Mouse (Mus musculus) megakaryocyte, embryonic 14.5 days (primary cell): ENCODE data around the gene Spata31d1c. TPM values are rescaled to one million over a fixed set of nuclear protein-coding genes. Genes with fewer than 3 reads are reported as not detected.

Experiments used
- H3K27me3 ChIP-seq: replicated peaks from 2 replicates; pipeline ENCODE3; 2012; ENCODE audit warnings: inconsistent platforms
- H3K36me3 ChIP-seq: replicated peaks from 2 replicates; pipeline ENCODE3; 2012; ENCODE audit warnings: low read length, inconsistent platforms, mixed read lengths
- H3K4me1 ChIP-seq: 2 replicates; pipeline ENCODE4 v1.6.1; 2012; ENCODE audit warnings: inconsistent platforms
- H3K4me3 ChIP-seq: replicated peaks from 2 replicates; pipeline ENCODE3; 2012; ENCODE audit warnings: moderate library complexity, mild to moderate bottlenecking, inconsistent platforms
- H3K9me3 ChIP-seq: 2 replicates; pipeline ENCODE4 v1.6.1; 2012; ENCODE audit warnings: inconsistent platforms
- FLI1 ChIP-seq: IDR thresholded peaks from 2 replicates; pipeline ENCODE4 v1.6.1; 2012; ENCODE audit warnings: low read length, inconsistent platforms, mixed read lengths
- GATA1 ChIP-seq: IDR thresholded peaks from 3 replicates; pipeline ENCODE4 v1.6.1; 2012; ENCODE audit warnings: mixed read lengths, low read length, inconsistent platforms, borderline replicate concordance
- polyA plus RNA-seq: library from polyadenylated mRNA; stranded (reverse); fragments of >175 nt; gene quantifications from 2 replicates; pipeline ENCODE4 v1.2.3, GENCODE M21; 2012; ENCODE audit warnings: low replicate concordance; ENCODE audit not compliant: insufficient read depth

Gene Spata31d1c
- polyA plus RNA-seq: not detected in 2 replicates

DNA sequence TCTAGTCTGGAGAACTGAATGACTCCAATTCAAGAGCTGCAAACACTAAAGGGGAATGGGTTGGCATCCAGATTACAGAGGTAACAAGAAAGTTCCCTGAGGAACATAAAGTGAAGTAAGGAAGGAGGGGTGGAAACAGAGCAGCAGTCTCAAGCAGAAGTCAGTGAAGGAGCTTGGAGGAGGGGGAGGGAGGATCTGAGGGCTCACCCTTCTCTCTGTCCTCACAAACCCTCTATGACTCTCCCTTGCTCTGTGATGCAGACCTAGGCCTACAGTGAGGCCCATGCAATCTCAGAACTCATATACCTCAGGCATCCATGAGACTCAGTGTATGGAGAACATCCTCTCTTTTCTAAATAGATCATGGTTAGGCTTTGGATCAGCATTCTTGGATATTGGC, at the start of gene Spata31d1c:
Gene Spata31d1c (plus strand): TSS at position 301 of the 400 bp plus-strand sequence.
- Histone ChIP-seq H3K9me3 (no peaks in the 10 kb centered on the region), H3K4me3 (no peak within 1 kb of the TSS), H3K36me3 (no peaks in the 10 kb centered on the region), H3K4me1 (no peaks in the 10 kb centered on the region), H3K27me3 (no peaks in the 10 kb centered on the region)
- no peak for TF ChIP-seq FLI1
- TF ChIP-seq GATA1: no peak

DNA sequence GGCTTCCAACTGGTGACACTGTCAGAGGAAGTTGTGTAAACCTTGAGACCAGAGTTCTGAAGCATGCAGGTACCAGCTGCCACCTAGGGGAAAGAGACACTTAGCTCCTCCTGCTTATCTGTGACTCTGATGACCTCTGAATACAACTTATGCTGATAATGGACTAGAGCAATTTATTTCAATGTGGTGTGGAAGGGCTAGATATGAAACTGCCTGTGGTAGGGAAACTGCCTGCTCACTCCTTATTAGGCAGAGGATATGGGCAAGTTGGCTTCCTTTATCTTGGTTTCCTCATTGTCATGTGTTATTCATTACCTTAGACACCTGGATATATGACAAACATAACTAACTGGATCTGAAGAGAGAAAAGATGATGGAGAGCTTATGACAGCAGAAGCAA, 44.0 kb upstream of the Spata31d1c start:
- no peaks in the 10 kb centered on the region for H3K36me3 ChIP-seq
- H3K4me3 ChIP-seq: no peak overlapping the region
- no peaks in the 10 kb centered on the region for H3K9me3 ChIP-seq
- no peak for TF ChIP-seq GATA1
- no peak for TF ChIP-seq FLI1
- H3K4me1 ChIP-seq: no peaks in the 10 kb centered on the region
- H3K27me3 ChIP-seq: no peaks in the 10 kb centered on the region

DNA sequence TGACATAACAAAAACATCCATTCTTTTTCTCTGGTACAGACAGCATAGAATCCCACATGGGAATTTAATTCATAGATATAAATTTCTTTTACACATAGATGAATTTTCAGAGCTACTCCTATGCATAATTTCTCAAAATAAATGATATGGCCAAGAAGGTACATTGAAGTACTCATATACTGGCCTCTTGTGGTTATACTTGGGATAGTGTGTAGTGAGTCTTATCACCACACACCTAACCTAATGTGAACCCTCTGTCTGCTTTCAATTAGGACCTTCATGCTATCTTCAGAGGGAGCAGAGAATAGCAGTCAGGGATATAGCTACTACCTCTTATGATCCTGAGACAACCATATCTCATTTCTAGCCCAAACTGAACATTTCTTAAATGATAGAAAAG, 27.4 kb upstream of the Spata31d1c start:
- Histone ChIP-seq H3K36me3 (no peaks in the 10 kb centered on the region), H3K9me3 (peaks cover under 1% of the 10 kb centered on the region; the same call in 1 of the 2 replicates), H3K4me1 (peaks cover 7% of the 10 kb centered on the region; the same call in 1 of the 2 replicates), H3K27me3 (no peaks in the 10 kb centered on the region), H3K4me3 (no peak overlapping the region)
- TF ChIP-seq FLI1 (no peak), GATA1 (no peak)

DNA sequence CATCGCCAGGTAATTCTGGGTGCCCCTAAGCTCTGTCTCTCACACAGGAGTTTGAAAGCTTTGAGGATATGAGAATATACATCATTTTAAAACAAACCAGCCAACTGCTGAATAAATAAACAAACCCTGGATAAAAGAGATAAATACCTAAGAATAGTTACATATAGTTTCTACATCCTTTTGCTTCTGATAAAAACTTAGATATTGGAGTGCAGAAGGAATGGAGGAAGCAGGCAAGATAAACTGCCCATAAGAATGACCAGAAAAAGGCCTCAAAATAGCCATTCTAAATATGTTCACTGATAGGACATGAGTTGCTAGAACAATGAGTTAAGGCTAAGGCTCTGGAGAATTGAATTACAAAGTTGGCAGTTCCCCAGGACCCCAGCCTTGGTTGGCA, 26.1 kb upstream of the Spata31d1c start:
- H3K27me3 ChIP-seq: no peaks in the 10 kb centered on the region
- peaks cover 7% of the 10 kb centered on the region; the same call in 1 of the 2 replicates for H3K4me1 ChIP-seq
- H3K4me3 ChIP-seq: no peak overlapping the region
- no peaks in the 10 kb centered on the region for H3K36me3 ChIP-seq
- H3K9me3 ChIP-seq: no peaks in the 10 kb centered on the region
- TF ChIP-seq GATA1 (no peak), FLI1 (no peak)

DNA sequence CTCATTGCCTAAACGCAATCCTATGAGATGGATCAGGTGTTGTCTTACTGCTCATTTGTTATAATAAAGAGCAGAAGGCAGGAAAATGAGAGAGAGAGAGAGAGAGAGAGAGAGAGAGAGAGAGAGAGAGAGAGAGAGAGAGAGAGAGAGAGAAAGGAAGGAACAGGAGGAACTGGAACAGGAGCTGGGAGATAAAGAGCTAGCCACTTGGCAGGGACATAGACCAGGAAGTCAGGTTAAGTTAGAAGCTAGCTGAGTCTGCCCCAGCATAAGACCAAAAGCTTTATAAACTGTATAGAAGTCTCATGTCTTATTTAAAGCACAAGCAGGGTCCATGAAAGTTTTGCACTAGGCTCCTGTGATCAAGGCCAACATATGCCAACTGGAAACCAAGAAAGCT, 24.9 kb upstream of the Spata31d1c start:
- TF ChIP-seq GATA1 (no peak), FLI1 (no peak)
- no peaks in the 10 kb centered on the region for H3K27me3 ChIP-seq
- H3K4me3 ChIP-seq: no peak overlapping the region
- H3K36me3 ChIP-seq: no peaks in the 10 kb centered on the region
- H3K9me3 ChIP-seq: no peaks in the 10 kb centered on the region
- peaks cover 7% of the 10 kb centered on the region; the same call in 1 of the 2 replicates for H3K4me1 ChIP-seq

DNA sequence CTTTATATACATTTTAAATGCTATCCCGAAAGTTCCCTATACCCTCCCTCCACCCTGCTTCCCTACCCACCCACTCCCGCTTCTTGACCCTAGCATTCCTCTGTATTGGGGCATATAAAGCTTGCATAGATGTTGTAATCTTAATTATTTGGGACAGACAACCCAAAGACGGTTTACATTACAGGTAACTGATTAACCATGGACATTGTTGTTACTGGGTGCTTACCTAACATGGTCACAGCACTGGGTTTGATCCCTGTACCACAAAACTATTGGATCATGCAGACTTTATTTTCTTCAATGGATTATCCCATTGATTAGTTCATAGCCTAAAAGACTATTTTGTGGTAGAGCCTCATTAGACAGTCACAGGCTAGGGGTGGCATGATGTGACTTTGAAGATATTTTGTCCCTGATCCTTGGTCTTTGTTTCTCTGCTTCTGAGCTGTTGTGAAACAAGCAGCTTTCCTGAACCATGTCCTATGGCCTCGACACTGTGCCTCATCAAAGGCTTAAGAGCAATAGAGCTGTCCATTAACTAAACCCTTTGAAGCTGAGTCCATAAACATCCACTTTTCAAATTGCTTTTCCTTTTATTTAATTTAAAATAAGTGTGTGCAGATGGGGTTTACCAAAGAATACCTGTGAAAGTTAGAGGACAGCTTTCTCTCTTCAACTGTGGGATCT, 21.7 kb upstream of the Spata31d1c start:
- H3K36me3 ChIP-seq: no peaks in the 10 kb centered on the region
- no peaks in the 10 kb centered on the region for H3K9me3 ChIP-seq
- H3K4me3 ChIP-seq: no peak overlapping the region
- no peak for TF ChIP-seq FLI1
- no peak for TF ChIP-seq GATA1
- peaks cover 7% of the 10 kb centered on the region; the same call in 1 of the 2 replicates for H3K4me1 ChIP-seq
- H3K27me3 ChIP-seq: no peaks in the 10 kb centered on the region

DNA sequence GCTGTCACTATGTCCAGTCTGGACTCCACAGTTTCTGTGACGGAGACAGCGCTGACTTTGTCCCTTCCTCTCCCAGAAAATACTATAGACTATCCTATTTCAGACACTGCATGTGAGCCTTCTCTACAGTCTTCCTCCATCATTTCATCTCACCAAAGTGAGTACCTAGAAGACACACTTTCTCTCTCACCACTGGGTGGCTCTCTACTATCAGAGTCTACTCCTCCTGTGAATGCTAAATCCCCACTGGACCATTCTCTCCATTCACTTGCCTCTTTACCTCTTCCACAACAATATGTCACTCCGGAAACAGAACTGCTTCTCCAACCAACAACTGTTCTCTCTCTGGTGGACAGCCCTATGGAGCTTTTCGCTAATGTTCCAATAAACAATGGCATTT, 2.2 kb downstream of the Spata31d1c start:
- H3K36me3 ChIP-seq: no peaks in the 10 kb centered on the region
- no peaks in the 10 kb centered on the region for H3K27me3 ChIP-seq
- H3K4me3 ChIP-seq: no peak overlapping the region
- no peak for TF ChIP-seq FLI1
- no peak for TF ChIP-seq GATA1
- H3K4me1 ChIP-seq: no peaks in the 10 kb centered on the region
- no peaks in the 10 kb centered on the region for H3K9me3 ChIP-seq

DNA sequence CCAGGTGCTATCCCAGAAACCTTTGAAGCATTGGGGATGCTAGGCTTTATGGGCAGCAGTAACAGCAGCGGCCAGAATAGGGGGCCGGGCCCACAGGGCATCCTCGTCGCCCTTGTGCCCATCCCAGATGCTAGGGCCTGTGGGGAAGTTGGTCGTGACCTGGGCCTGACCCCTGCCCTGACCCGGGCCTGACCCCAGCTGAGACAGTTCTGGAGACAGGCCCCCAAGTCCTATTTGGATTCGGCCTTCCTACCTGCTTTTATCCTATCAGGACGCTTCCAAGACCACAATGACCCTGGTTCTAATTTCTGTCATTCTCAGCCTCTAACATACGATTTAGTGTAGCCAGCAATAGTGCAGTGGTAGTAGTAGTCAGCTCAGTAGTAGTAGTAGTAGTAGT, 19.8 kb downstream of the Spata31d1c start, which contains the start of gene Prss47:
Gene Prss47 (minus strand): TSS at position 101 of the 400 bp plus-strand sequence.
- no peaks in the 10 kb centered on the region for H3K4me1 ChIP-seq
- TF ChIP-seq GATA1: no peak
- no peak for TF ChIP-seq FLI1
- no peak within 1 kb of the TSS for H3K4me3 ChIP-seq
- peaks cover 26% of the 10 kb centered on the region for H3K9me3 ChIP-seq
- H3K36me3 ChIP-seq: no peaks in the 10 kb centered on the region
- no peaks in the 10 kb centered on the region for H3K27me3 ChIP-seq

DNA sequence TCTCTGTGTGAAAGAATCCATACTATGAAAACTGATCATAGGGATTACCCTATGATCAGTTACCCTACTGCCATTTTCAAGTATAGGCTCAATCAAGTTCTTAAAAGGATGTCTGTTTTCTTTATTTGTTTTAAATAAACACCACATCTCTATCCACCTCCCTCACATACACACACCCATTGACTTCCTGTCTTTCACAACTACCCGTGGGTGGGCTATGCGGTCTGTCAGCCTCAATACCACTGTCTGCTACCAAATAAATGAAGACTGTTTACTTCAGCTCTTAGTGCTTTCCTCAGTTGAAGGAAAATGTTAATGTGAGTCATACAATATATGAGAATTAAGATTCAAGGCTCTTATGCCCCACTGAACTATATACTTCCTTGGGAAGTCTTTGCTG, 37.1 kb downstream of the Spata31d1c start:
- H3K4me1 ChIP-seq: no peaks in the 10 kb centered on the region
- no peak overlapping the region for H3K4me3 ChIP-seq
- H3K36me3 ChIP-seq: peaks cover 90% of the 10 kb centered on the region
- no peaks in the 10 kb centered on the region for H3K27me3 ChIP-seq
- no peak for TF ChIP-seq FLI1
- no peak for TF ChIP-seq GATA1
- H3K9me3 ChIP-seq: no peaks in the 10 kb centered on the region

Other genes with a start within 250 kb of the Spata31d1c start
- gene Cntnap3, start 129.1 kb upstream of the Spata31d1c start, polyA plus RNA-seq: not detected in 2 replicates
- not detected in 2 replicates for gene Spata31, start 115.7 kb upstream of the Spata31d1c start, polyA plus RNA-seq
- 0.30 TPM in 1 of 2 replicates, not detected in the other for gene Prss47, start 19.7 kb downstream of the Spata31d1c start, polyA plus RNA-seq
- 3.2 TPM in 1 of 2 replicates, not detected in the other for gene Mfsd14b, start 79.9 kb downstream of the Spata31d1c start, polyA plus RNA-seq
- gene Olfr465-ps1, start 105.0 kb downstream of the Spata31d1c start, polyA plus RNA-seq: 0.03 TPM in 1 of 2 replicates, not detected in the other
- not detected in 2 replicates for gene Olfr466, start 117.2 kb downstream of the Spata31d1c start, polyA plus RNA-seq
- not detected in 2 replicates for gene Nlrp4f, start 172.9 kb downstream of the Spata31d1c start, polyA plus RNA-seq
- 0.22 TPM in 1 of 2 replicates, not detected in the other for gene Gm10775, start 226.5 kb downstream of the Spata31d1c start, polyA plus RNA-seq
- 1.6 and 6.1 TPM in 2 replicates for gene Zfp369, start 245.8 kb downstream of the Spata31d1c start, polyA plus RNA-seq